Mouse (Mus musculus) spleen, postnatal 4 days (tissue): ENCODE results near the gene Lrp11.

Experiments
- DNase-seq, 2 experiments: peaks; one replicate each; pipeline ENCODE4 v3.0.0; 2022; ENCODE audit warnings: low spot score in 2 of 2

Gene Lrp11

DNA sequence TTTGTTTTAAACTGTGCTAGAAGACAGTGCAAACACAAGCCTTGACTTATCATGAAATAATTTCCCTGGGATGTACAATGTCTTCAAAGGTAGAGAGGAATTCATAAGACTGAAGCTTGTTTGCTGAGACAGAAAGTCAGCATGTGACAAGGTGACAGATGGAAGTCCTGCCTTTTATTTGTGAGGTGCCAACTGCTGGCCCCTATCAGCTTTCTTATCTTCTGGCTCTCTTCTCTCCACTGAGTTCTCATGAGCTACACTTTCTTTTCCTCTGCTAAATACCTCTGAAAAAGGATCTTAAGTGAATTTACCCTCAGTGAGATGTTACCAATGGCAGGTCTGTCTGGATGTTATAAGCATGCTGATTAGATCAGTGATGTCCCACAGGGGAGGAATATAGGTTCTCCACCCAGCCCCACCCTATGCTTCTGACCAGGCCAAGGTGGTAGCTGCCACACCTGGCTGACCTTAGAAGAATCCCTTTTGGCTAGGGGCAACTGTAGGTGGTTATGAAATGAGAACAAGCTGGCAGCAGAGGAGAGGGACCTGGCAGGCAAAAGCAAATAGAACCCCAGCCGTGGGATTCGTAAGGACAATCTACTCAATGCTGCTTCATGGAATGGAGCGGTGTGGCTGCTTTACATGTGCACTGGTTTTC is 34.4 kb downstream of the Lrp11 start:
- no peak for DNase-seq

DNA sequence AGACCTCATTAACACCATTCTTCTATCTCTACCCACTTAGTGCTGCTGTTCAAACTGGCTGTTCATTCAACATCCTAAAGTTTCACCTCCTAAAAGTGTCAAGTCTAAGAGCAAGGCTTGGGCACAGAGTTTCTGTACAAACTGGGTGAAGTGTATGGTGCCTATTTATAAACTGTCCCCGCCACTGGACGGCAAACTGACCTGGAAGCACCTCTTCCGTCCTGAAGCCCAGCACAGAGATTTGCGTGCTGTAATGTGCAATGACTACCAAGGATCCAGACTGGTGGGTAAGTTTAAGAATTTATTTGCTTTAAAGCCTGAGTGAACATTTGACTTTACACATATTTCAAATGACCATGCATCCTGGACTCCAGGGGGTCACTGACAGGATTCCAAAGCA is 39.5 kb downstream of the Lrp11 start:
- no peak for DNase-seq

DNA sequence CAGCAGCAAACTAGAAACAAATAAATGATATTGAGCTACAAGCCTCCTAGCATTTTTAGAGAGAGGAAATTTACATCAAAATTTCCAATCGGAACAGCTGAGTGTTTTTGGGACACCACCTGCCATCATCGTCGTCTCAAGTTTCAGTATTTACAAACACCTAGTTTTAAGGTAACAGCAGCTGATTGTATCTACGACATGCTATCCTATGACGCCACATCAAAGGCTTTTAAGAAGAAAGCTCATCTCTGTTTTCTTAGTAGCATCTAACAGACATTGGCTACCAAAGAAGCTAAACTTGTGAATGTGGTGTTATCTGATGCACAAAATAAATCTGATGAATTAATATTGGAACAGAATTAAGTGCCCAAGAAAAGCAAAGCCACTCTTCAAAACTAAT is 40.7 kb downstream of the Lrp11 start:
- DNase-seq: no peak

DNA sequence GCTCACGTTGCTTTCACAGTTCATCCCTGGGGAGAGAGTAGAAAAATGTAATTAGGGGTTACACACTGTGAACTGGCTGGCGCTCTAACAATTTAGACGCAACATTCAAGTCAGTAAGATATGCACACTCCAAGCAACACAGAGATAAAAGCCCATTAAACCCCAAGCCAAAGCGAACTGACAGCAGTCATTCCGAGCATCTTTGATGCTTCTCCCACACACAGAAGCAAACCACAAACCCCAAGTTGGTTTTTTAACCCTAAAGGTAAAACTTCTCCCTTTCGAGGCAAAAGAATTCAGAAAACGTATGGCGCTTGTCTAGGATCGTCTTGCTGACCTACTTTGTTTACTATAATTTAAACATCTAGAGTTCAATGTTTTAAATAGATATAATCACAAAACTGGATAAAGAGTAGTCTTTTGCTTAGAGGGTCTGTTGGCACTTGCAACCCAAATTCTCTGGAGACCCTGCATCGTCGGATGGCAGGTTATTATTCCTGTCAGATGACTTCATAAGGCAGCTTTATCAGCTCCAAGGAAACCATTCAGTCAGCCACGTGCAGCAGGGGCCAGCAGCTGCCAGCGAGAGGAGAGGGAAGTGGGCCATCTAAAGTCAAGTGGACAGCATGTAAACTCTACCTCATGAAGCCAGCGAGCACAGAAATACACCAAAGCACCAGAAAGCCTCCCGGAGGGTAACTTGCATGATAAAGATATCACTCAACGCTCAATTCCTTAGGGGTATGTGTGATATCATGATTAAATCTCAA is 41.5 kb downstream of the Lrp11 start:
- no peak for DNase-seq

DNA sequence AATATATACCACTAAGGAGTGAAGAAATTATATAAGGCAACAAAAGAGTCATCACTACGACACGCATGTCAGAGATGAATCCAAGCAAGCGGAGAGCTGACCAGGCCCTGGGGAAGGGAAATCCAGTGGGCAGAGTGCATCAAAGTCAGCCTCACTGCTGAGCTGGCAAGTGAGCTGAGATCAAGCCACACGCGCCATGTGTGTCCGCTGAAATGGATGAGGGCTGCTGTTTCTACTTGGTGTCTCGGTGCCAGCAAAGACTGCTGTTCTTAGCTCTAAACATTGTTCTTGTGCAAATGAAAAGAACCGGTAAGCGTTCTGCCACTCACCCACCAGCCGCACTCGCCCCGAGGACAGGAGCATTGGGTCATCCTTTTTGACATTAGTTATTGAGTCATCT is 50.8 kb downstream of the Lrp11 start:
- DNase-seq: no peak

DNA sequence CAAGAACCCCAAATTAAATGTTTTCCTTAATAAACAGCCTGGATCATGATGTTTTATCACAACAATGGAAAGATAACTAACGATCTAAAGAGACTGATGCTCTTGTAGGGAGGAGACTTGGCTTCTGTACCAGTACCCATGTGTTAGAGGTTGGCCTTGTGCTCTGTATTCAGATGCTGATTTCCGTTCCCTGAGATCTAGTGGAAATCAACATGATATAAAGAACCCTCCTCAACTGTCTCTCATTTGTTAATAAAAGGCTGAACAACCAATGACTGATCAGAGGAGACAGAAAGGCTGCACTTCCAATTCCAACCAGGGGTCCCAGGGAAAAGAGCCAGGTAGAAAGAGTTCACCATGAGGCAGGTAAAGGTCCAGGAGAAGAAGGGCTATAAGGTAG is 56.3 kb downstream of the Lrp11 start:
- DNase-seq: no peak

DNA sequence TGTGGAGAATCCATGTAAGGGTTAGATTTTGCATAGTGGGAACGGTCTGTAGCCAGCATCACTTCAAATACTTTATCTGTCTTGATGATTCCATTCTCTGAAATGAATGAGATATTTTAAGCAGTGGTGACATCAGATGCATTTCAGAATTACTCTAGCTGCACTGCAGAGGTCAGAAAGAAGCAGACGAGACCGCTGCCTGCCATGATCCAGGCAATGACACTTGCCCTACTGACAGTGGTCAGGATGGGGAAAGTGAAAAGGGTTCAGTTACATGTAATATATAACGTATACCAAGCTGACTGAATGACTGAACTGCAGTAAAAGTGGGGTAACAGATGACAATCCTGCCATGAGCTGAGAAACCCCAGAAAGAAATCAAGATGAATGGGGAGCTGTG is 59.5 kb downstream of the Lrp11 start:
- DNase-seq: no peak

DNA sequence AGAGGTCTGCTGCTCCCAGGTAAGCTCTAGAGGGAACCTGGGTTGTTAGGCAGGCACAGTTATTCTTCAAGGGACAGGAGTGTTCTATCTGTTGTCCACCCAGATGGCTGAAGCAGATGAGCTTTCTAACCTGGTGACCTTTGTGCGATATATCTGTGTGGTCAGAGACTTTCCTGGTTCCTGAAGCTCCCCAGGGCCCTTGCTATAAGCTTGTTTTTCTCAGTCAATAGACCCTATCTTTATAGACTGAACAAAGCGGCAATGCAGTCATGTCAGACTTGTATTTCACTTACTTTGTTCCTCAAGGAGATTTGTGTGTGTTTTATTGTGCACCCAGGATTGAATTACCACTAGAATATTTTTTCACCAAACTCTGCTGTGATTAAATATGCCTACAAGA is 61.5 kb downstream of the Lrp11 start:
- no peak for DNase-seq

DNA sequence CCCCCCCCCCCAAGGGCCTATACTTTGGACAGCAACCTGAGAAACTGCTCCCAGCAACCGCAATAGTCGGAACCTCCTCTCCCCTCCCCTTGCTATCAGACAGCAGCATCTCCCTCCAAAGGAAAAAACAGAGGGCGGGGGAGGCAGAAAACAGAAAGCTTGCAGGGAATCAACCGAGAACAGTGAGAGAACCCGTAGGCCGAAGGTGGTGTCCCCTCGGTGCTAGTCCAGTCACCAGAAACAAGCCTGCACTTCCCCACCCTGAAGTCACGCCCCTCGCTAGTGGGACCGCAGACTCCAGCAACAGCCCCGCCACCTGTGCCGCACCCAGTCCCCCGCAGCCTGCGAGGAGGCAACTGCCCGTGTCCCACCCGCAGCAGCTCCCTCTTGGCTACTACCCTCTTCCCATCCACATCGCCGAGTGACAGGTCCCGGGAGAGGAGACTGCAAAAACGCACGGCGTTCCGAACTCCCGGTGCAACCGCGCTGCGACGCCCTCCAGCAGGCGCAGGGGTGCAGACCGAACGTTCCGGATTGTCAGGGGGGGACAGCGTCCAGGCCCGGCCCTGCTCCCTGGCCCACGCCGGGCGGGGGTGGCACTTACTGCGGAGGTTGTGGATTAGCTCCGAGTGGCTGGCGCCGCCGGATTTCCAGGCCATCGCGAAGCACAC is 73.0 kb downstream of the Lrp11 start:
- peak; percentile 76 to 91 for DNase-seq

DNA sequence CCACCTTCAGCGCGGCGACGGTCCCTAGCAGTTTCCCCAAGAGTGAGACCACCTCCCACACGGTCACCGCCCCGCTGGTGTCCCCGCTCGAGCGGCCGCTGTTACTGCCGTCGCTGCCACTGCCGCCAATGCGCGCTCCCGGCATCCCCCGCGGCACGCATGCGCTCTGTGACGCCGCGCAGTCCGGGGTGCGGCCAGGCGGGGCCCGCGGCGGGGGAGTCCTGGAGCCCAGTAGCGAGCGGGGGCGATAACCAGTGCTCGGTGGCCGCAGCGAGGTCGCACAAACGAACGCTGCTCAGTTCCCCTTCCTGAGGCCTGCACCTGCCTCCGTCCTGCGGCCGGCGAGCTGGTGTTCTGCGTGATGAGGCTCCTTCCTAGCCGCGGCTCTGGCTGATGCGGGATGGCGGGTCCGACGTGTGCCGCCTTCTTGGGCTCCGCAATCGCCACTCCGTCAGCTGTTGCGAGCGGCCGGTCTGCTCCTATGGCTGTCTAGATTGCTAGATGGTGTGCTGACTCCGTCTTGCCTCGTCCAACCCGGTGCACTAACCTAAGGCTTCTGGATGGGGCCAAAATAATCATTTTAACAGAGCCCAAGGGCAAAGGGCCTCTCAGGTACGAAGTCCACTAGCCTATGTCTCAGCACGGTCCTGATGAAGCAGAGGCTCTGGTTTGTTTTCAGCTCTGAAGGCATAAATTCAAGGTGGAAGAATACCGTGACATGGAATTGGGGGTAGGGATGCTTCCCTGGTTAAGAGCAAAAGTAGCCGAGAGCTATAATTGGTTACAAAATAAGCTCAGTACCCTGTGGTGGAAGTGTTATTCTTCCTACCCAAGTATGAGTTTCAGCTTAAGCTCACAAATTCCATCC is 73.8 kb downstream of the Lrp11 start:
- peak; percentile 93 to 98 for DNase-seq

DNA sequence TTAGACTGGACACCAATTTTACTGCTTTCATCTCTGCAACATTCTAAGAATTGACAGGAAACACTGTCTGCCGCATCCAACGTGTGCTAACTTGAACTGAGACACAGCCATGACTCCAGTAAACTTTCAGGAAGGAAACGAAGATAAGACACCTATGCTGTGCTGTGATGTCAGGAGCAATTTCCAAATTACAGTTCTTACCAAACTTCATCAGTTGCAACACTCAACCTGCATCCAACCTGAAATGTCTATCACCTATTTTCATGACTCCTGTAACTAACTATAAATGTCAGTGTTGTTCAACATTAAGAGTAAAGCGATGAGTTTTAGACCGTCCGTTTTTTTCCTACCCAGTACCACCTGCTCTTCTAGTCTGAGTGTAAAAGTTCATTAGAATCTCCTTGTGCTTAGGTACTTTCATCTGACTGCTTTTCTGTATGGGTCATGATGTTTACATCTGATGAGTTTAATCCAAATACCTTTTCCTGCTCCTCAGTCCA is 74.5 kb downstream of the Lrp11 start:
- DNase-seq: no peak

DNA sequence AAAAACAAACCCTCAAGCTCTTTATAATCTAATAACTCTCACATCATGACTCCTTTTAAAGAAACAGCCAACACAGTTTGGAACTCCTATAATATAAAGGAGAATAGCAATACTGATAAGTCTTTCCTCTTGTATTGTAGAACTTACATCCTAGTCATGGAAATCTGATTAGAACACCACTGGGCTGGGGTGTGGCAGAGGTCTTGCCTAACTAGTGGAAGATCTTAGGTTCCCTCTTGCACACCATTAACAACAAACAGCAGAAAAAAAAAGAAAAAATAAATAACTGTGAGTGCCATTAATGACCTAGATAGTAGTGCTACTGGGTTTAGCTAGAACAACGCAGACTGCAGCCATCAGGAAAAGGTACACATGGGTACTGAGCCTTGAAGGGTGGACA is 75.3 kb downstream of the Lrp11 start:
- no peak for DNase-seq

DNA sequence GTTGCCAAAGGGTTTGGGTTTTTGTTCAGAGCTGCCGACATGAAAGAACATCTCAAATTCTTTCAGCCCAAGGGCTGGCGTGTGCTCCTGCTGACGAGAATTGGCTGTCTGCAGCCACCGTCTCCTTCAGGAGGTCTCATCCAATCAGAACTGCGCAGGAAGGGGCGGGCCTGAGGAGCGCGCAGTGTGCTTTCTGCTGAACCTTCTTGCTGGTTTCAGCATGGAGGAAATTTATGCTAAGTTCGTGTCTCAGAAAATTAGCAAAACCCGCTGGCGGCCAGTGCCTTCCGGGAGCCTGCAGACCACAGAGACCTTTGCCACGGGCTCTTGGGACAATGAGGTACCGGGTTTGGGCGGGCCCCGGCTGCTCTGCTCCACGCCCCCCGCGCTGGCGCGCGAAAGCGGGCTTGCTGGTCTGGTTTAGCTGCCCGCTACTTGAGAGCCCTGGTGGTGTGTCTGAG is 77.8 kb downstream of the Lrp11 start, which contains the start of gene Nup43:
Nup43 (plus strand) TSS at position 162 of the 461 bp plus-strand sequence.
- DNase-seq: peak; percentile 91 to 96

DNA sequence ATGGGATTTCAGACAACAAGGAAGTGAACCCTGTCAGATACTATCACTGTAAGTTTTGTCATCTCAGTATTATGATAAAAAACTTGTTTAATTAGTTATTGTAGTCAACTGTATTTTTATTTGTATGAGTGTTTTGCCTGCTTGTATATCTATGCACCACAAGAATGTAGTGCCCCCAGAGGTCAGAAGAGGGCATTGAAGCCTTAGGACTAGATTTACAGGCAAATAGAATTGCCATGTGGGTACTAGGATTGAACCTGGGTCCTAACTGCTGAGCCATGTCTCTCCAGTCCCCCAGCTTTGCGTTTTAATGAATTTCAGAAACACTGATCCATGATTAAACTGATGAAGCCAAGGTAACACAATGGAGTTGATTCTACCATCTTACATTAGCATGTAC is 84.1 kb downstream of the Lrp11 start:
- peak in 1 of 2 experiments; percentile 30 for DNase-seq
